Mouse (Mus musculus): ENCODE measurements around the gene Tdo2.
A peak's percentile ranks its signal among the peaks of the same experiment; 100 is the strongest.

Tdo2 gene

GRCm38 (mm10) chr3:81942341-81942740 is 33.7 kb downstream of the Tdo2 start:
- DNase-seq (ENCODE audit: low spot score) = no peak

DNA sequence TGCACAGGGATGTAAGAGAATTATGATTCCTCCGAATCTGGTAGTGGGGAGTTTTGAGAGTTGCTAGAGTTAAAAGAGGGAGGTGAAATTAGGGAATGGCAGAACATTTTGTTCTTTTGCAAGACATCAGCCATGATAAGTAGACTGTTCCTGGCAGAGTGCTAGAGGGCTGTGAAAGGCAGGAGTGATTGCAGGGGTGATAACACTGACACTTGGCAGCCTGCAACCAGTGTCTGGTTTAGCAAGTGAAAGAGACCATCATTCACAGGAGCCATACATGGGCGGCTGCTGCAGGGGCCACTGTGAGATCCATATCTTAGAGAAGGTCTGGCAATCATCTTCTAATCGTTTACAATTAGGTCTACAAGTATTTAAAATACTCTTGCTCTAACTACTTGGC is 37.1 kb downstream of the Tdo2 start:
- DNase-seq (ENCODE audit: low spot score) = peak; percentile 37

DNA sequence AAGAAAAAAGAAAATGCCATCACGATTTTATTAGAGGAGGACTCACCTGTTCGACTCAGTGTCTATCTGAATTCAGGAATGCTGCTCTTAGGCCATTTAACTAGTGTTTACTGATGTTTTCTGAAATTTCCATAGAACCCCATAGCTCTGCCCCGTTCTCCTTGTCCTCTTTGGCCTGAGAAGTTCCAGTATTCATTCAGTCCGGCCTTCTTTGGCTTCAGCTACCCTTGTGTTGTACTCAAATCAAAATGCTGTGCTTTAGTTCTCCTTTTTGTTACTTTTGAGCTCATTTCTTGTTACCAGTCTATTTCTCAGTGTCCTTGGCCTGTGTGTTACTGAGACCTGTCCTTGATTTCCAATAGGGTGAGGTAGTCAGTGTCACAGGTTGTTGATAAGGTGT is 42.7 kb downstream of the Tdo2 start:
- peak; percentile 55 for DNase-seq (ENCODE audit: low spot score)

- DNase-seq (ENCODE audit: low spot score) = peak; percentile 94
These were observed 43.6 kb downstream of the Tdo2 start, which contains the start of gene Ctso for GRCm38 (mm10) chr3:81932141-81933101. Gene Ctso (plus strand): TSS chr3:81932601.

GRCm38 (mm10) chr3:81931695-81932094 is 44.3 kb downstream of the Tdo2 start:
- DNase-seq (ENCODE audit: low spot score) = no peak

- DNase-seq (ENCODE audit: low spot score) = no peak
These were observed 46.9 kb downstream of the Tdo2 start for GRCm38 (mm10) chr3:81929073-81929472.

DNA sequence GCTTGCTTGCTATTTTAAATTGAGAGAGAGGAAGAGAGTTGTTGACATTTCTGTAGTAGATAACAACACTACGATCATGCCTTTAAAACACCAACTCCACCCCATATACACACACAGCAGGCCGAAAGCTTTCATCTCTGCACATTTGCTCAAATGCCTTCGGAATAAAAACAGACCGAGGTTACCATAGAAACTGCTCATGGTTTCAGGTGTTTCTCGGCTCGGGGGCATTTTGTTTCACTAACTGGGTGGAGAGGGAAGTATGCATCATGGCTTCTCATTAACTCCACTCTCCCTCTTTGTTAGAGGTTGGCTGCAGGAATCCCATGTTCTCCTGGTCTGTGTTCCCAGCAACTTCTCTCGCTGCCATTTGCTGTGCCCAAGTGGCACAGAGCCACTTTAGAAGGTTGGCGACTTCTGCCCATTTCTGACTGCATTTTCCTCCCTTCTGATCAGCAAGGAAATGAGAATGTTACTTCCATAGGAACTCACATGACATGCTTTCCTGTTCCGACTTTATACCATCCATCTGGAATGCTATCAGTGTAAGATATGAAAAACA is 49.2 kb downstream of the Tdo2 start:
- no peak for DNase-seq (ENCODE audit: low spot score)

DNA sequence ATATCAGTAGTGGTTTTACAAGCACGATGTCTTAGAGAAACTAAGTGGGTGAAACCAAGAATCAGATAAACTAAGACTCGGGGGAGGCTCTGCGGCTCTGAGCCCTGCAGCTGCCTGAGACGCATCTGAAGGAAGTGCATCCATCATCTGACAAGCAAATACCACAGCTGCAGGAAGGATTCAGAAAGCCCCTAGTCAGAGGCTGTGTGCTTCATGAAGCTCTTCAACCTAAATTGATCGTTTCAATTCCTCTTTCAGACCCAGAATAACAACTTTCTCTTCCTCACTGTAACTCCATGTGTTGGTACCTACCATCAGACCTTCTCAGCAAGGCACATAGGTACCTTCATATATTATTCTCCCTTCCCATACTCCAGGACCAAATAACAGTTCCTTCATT is 50.1 kb downstream of the Tdo2 start:
- no peak for DNase-seq (ENCODE audit: low spot score)

DNA sequence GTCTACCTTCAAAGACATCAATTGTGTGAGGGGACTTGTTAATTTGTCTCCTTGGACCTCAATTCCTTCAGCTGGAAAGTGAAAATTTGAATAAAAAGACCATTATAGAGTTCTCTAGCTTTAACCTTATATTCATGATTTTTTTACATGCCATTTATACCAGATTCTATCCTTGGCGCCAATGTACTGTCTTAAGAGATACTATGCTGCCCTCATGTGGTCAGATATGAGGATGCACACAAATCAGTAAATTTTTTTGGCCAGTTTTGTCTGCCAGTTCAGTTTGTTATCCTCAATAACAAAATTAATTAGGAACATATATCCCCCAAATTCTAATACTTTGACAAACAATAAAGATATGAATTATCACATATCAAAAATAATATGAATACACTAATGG is 51.1 kb downstream of the Tdo2 start:
- DNase-seq (ENCODE audit: low spot score) = peak; percentile 85

- DNase-seq (ENCODE audit: low spot score) = no peak
These were observed 53.1 kb downstream of the Tdo2 start for GRCm38 (mm10) chr3:81922910-81923309.

DNA sequence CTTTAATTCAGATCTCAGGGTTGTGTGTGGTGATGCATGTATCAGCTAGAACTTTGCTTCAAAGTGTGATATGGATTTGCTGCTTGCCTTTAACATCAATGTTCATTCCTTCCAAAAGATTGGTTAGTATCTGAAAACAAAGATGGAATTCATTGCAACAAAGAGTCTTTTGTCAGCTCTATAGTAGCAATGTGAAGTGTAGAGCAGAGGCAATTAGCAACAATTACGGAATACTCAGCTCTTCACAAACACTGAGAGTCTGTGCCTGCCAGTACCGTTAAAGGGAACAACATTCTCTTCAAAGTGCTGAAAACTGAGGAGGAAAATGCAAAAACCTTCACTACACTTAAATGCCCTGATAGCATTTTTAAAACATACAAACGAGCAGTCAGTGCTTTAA is 56.3 kb downstream of the Tdo2 start:
- no peak for DNase-seq (ENCODE audit: low spot score)

DNA sequence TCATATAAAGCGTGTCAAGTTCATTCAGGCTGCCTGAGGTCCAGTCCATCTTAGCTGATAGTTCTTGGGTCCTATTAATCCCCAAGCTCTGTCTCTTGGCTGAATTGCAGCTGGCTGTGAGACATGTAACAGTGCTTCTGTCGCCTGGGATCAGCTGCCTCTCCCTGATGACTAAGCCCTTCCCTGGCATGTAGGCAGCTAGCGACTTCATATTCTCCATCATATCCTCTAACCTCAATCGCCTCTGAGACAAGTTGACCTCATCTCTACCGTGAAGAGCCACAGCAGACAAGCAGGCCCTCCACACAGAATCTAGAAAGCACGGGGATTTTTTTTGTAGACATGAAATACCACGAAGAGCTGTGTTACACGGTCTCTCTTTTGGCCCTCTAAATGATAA is 57.8 kb downstream of the Tdo2 start:
- DNase-seq (ENCODE audit: low spot score) = peak; percentile 38

GRCm38 (mm10) chr3:81917354-81917935 is 58.6 kb downstream of the Tdo2 start:
- DNase-seq (ENCODE audit: low spot score) = no peak

DNA sequence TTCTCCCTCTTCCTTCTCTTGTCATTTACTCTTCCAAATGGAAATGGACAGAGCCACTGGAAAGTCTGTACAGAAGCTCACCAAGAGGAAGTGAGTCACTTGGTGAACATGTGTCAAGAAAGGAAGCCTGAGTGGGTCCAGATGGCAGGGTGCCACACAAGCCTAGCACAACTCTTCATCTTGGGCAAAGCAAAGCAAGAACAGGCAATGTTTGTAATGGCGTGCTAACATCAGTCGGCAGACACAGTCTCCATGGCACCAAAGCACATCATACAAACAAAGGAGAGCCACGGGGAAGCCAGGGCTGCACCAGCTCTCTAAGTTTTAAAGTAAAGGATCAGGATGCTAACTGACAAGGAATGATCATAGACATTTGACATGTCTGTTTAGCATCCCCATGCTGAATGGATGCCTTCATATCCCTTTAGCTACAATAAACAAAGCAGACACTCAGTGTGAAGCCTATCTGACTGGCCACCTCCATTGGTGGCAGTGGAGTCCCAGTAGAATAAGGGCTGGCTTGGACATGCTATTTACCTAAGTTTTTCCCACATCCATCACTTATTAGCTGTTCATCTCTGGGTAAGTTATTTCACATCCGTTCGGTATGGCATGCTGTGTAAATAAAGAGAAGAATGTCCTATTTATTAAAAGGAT is 59.8 kb downstream of the Tdo2 start:
- peak; percentile 59 for DNase-seq (ENCODE audit: low spot score)

- no peak for DNase-seq (ENCODE audit: low spot score)
These were observed 65.5 kb downstream of the Tdo2 start for GRCm38 (mm10) chr3:81910286-81911036.

Data from adipocyte (in vitro differentiated cells).